Mouse (Mus musculus) lung, adult 2 months (tissue): Measurements from ENCODE around the gene Vmn1r12. TPM values are rescaled to one million over a fixed set of nuclear protein-coding genes. Genes with fewer than 3 reads are reported as not detected.
"Not testable (repeated sequence)": the region's sequence is repeated elsewhere in the genome, so short reads cannot be mapped to it uniquely, and the experiment has no call there.

Source experiments
- DNase-seq: peaks from one replicate; pipeline ENCODE4 v3.0.0; 2022
- H3K4me1 ChIP-seq: fragments of 200-500 bp; 2 replicates; pipeline ENCODE4 v1.6.1; 2011; ENCODE audit warnings: low read length; ENCODE audit not compliant: control insufficient read depth, insufficient read depth
- H3K4me3 ChIP-seq: fragments of 200-500 bp; replicated peaks from 2 replicates; pipeline ENCODE3; 2011; ENCODE audit warnings: low read depth, mild to moderate bottlenecking, control low read depth, low read length; ENCODE audit errors: extremely low read depth
- CTCF ChIP-seq: fragments of 200-500 bp; IDR thresholded peaks from 2 replicates; pipeline ENCODE4 v1.5.1; 2011; ENCODE audit warnings: mild to moderate bottlenecking, low read length, control low read depth; ENCODE audit not compliant: insufficient read depth
- POLR2A ChIP-seq: fragments of 200-500 bp; IDR thresholded peaks from 2 replicates; pipeline ENCODE4 v1.6.1; 2011; ENCODE audit warnings: low read depth, mild to moderate bottlenecking, control low read depth, low read length, borderline replicate concordance; ENCODE audit errors: extremely low read depth
- WGBS: fragments of 180-500 bp; shearing (Covaris S2); methylation state at CpG from one replicate; pipeline ENCODE4 v1.1.7; 2018; 5-methylcytosine and 5-hydroxymethylcytosine counted together
- polyA plus RNA-seq: library from polyadenylated mRNA; depleted of rRNA; stranded (reverse); fragments of >200 nt; gene quantifications from 2 replicates; pipeline ENCODE4 v1.2.3, GENCODE M21; 2012; rRNA removed

Vmn1r12 gene
- not detected in 2 replicates for polyA plus RNA-seq

DNA sequence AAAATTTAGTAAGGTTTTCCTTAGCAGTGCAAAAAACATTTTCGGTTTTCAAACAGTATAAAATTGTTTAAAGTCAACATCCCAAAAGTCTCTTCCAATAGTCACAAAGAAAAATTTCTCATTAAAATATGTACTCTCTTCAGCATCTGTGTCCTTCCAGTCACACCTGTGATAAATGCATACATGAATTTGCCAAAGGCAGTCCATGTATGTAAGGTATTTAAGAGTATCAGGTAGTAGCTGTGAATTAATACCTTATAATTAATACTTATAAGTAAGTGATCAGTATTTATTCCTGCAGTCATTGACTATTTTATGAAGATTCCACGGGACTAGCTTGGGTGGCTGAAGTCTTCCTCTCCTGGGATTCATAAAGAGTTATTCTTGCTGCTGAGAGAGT is at the start of gene Vmn1r12:
Vmn1r12 (plus strand) TSS at position 301 of the 400 bp plus-strand sequence.
- 67% methylated on average over 2 of the region's 2 CpGs for WGBS
- DNase-seq: no peak
- Histone ChIP-seq H3K4me3 (no peak within 1 kb of the TSS), H3K4me1 (no peaks in the 10 kb centered on the region)
- no peak for TF ChIP-seq CTCF
- TF ChIP-seq POLR2A: no peak

GRCm38 (mm10) chr6:57109154-57109553 is 47.6 kb upstream of the Vmn1r12 start, which contains the start of gene Vmn1r10:
TSS of gene Vmn1r10 (plus strand) at chr6:57109454.
- no peak for TF ChIP-seq CTCF
- no peak for TF ChIP-seq POLR2A
- no peak for DNase-seq
- H3K4me1 ChIP-seq: no peaks in the 10 kb centered on the region
- H3K4me3 ChIP-seq: no peak within 1 kb of the TSS
- WGBS: 81% methylated on average over 3 of the region's 3 CpGs

DNA sequence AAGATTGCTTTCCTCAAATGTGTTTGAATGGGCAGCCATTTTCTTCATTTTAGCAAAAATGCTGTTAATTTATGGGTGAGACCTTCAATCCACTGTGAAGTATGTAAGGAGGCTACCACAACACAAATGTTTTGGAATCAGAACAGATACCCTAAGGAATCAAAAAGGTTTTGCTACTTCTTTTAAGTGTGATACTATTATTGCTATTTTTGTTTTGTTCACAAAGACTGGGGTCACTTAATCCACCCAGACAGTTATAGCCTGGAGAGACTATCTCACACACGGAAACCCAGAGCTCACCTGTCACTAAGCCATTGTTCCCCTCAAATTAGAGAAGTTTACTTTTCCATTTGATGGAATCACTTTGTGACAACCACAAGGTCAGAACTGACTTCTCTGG is 23.6 kb upstream of the Vmn1r12 start, which contains the start of gene Vmn1r11:
Vmn1r11 (plus strand) TSS at position 301 of the 400 bp plus-strand sequence.
- Histone ChIP-seq H3K4me1 (no peaks in the 10 kb centered on the region), H3K4me3 (no peak within 1 kb of the TSS)
- DNase-seq: no peak
- 56% methylated on average over 1 of the region's 1 CpGs for WGBS
- TF ChIP-seq CTCF (no peak), POLR2A (no peak)

- DNase-seq, H3K4me1 ChIP-seq, H3K4me3 ChIP-seq: not testable (repeated sequence)
- WGBS: 70% methylated on average over 3 of the region's 3 CpGs
Observed at GRCm38 (mm10) chr6:57190016-57190415, 33.3 kb downstream of the Vmn1r12 start.

DNA sequence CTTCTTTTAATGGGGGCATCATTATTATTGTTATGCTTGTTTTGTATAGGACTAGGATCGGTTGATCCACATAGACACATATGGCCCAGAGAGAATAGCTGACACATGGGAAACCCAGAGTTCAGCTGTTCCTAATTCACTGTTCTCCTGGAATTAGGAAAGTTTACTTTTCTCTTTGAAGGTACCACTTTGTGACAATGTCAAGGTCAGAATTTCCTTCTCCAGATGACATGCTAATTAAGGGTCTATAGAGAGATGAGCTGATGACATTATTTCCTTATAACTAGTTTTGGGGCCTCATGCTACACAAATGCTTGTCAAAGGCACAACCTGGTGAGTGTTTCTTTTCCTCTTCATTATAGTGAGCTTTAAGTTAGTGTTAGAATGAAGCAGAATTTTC is 46.3 kb downstream of the Vmn1r12 start, which contains the start of gene Vmn1r13:
Vmn1r13 (plus strand) TSS at position 301 of the 400 bp plus-strand sequence.
- not testable (repeated sequence) for H3K4me1 ChIP-seq, DNase-seq, H3K4me3 ChIP-seq
- 82% methylated on average over 1 of the region's 1 CpGs for WGBS

Other genes starting within 250 kb of the Vmn1r12 start
- gene Nt5c3, start 233.0 kb upstream of the Vmn1r12 start, polyA plus RNA-seq: 5.2 and 6.0 TPM in 2 replicates
- gene Vmn1r4, start 232.9 kb upstream of the Vmn1r12 start, polyA plus RNA-seq: 0.05 and 0.08 TPM in 2 replicates
- not detected in 2 replicates for gene Vmn1r5, start 186.6 kb upstream of the Vmn1r12 start, polyA plus RNA-seq
- gene Vmn1r6, start 159.7 kb upstream of the Vmn1r12 start, polyA plus RNA-seq: not detected in 2 replicates
- not detected in 2 replicates for gene Vmn1r7, start 131.6 kb upstream of the Vmn1r12 start, polyA plus RNA-seq
- not detected in 2 replicates for gene Vmn1r8, start 124.6 kb upstream of the Vmn1r12 start, polyA plus RNA-seq
- not detected in 2 replicates for gene Vmn1r9, start 90.1 kb upstream of the Vmn1r12 start, polyA plus RNA-seq
- not detected in 2 replicates for gene Vmn1r10, start 47.5 kb upstream of the Vmn1r12 start, polyA plus RNA-seq
- gene Vmn1r11, start 23.5 kb upstream of the Vmn1r12 start, polyA plus RNA-seq: not detected in 2 replicates
- gene Vmn1r13, start 46.4 kb downstream of the Vmn1r12 start, polyA plus RNA-seq: not detected in 2 replicates
- gene Vmn1r14, start 74.8 kb downstream of the Vmn1r12 start, polyA plus RNA-seq: not detected in 2 replicates
- gene Vmn1r15, start 101.0 kb downstream of the Vmn1r12 start, polyA plus RNA-seq: not detected in 2 replicates
- not detected in 2 replicates for gene Vmn1r16, start 172.6 kb downstream of the Vmn1r12 start, polyA plus RNA-seq
- gene Vmn1r17, start 206.8 kb downstream of the Vmn1r12 start, polyA plus RNA-seq: not detected in 2 replicates
- gene Vmn1r18, start 238.9 kb downstream of the Vmn1r12 start, polyA plus RNA-seq: not detected in 2 replicates
- gene Vmn1r19, start 246.9 kb downstream of the Vmn1r12 start, polyA plus RNA-seq: not detected in 2 replicates